Comparison of ENCODE assay signal across 2 mouse cellular contexts in genomic region chr4:43833752-43834151, GRCm38 (mm10).
TF ChIP-seq lines count a peak whose summit lies in the region.

No protein-coding gene starts in this region.

TF ChIP-seq in CH12.LX, 34 proteins besides CTCF, POLR2A, EP300 and RAD21:
- TF ChIP-seq ZNF384 (IDR thresholded peaks at IDR 0.05; ENCODE audit: low read depth, low read length) (peak; percentile 54), HCFC1 (IDR thresholded peaks at IDR 0.05; ENCODE audit: low read depth, low read length) (no peak)

TF ChIP-seq in MEL, 35 proteins besides CTCF, POLR2A, EP300 and RAD21:
- TF ChIP-seq BHLHE40 (IDR thresholded peaks at IDR 0.05; ENCODE audit: borderline replicate concordance, low read depth, low read length): no peak
- TF ChIP-seq USF1 (IDR thresholded peaks at IDR 0.05; ENCODE audit: low read depth, low read length): no peak
- TF ChIP-seq ZNF384 (IDR thresholded peaks at IDR 0.05; ENCODE audit: low read depth, low read length): peak; percentile 50
